Mouse (Mus musculus): ENCODE results near the gene Lamtor5. TPM values are rescaled to one million over a fixed set of nuclear protein-coding genes. Genes with fewer than 3 reads are reported as not detected.

Gene Lamtor5
- total and polyA plus RNA-seq, 2 experiments from 2014 or later: 77.0 to 188 TPM

DNA sequence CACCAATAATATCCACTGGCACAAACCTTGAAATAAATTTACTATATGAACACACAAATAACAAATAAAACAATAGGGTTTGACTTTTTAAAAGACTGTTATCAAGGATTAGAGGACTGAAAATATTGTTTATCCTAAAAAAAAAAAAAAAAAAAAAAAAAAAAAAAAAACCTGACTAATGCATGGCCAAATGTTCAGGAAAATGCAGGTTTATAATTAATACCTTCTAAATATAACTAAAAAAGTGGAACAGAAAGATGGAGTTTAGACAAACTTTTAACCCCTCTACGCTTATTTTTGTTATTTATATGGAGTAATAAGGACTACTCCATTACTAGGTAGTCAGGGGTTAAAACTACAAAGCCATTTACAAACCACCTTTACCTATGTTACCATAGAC, 47.8 kb downstream of the Lamtor5 start:
- TF ChIP-seq CTCF (IDR thresholded peaks at IDR 0.05; ENCODE audit: low read depth): no peak
- no peaks in the 10 kb centered on the region for H3K9me3 ChIP-seq (ENCODE audit: low read length)
- no peak overlapping the region for H3K9ac ChIP-seq
- H3K27ac ChIP-seq (ENCODE audit: low read depth, low read length): no peak overlapping the region
- ATAC-seq: no peak
- H3K4me3 ChIP-seq (ENCODE audit: low read depth, low read length): no peak overlapping the region
- H3K36me3 ChIP-seq (ENCODE audit: insufficient read depth): peaks cover 20% of the 10 kb centered on the region
- H3K4me1 ChIP-seq (ENCODE audit: insufficient read depth): peaks cover 15% of the 10 kb centered on the region
- H3K4me2 ChIP-seq (ENCODE audit: low read depth): no peak overlapping the region
- DNase-seq: no peak
- no peaks in the 10 kb centered on the region for H3K27me3 ChIP-seq (ENCODE audit: insufficient read depth, low read length)
- 96% methylated on average over 1 of the region's 1 CpGs for WGBS

DNA sequence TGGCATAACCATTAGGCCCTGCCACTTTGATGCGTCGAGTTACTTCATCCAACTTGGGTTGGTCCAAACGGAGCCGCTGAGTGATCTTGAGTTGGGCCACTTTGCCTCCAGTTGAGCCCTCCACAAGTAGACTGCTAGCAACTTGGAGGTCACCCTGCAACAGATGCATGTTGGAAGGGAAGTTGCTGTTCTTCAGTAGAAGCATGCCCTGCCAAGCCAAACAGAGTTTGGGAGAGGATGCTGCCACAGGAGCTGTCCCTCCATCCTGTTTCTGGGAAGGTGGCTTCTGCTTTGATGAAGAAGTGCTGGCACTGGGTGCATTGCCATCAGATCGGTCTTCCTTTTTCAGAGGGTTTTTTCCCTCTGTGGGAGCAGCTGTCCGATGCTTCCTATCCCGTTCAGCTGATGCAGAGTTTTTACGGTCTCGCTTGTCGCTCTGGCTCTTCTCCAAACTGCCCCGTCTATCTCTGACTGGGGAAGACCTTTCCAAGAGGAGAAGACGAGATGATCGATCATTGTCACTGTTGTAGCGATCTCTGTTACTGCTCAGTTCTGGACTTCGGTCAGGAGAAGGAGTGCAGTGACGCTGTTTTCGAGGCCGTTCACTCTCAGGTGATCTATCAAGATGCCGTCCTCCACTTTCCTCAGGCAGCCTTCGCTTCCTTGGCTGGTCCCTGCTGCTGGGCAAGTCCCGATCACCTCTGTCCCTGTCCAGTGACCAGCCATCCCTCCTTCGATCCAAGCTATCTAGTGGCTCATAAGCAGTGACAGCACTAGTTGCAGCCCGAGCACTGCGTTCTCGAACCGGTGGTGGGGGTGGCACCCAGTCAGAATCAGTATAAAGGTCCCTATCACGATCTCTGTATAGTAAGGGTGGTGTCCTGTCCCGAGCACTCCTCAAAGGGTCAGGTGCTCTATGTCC, 52.1 kb downstream of the Lamtor5 start:
- no peaks in the 10 kb centered on the region for H3K27me3 ChIP-seq (ENCODE audit: insufficient read depth, low read length)
- 78% methylated on average over 28 of the region's 28 CpGs for WGBS
- no peak for TF ChIP-seq CTCF (IDR thresholded peaks at IDR 0.05; ENCODE audit: low read depth)
- no peak for ATAC-seq
- no peak overlapping the region for H3K4me3 ChIP-seq (ENCODE audit: low read depth, low read length)
- H3K36me3 ChIP-seq (ENCODE audit: insufficient read depth): peaks cover 14% of the 10 kb centered on the region
- no peaks in the 10 kb centered on the region for H3K9me3 ChIP-seq (ENCODE audit: low read length)
- no peak overlapping the region for H3K27ac ChIP-seq (ENCODE audit: low read depth, low read length)
- DNase-seq: no peak
- peaks cover 17% of the 10 kb centered on the region for H3K4me1 ChIP-seq (ENCODE audit: insufficient read depth)
- no peak overlapping the region for H3K9ac ChIP-seq
- peak overlapping the region; percentile 92; the same call in 1 of the 2 replicates for H3K4me2 ChIP-seq (ENCODE audit: low read depth)

DNA sequence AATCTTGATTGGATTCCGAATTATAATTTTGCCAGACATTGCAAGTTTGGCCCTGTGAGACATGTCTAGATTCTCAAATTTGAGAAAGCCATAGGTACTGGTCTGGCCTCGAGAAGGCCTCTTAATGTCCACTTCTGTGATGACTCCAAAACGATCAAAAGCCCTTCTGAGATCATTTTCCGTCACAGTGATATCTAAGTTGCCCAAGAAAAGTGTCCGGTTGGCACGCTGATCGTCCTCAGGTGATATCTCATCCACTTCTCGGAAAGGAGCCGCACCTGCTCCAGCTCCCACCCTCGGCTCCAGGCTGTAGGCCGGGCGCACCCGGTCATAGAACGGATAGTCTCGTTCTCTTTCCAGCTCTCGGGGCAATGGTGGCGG, 53.1 kb downstream of the Lamtor5 start:
- H3K9ac ChIP-seq: peak overlapping the region; percentile 81
- 19% methylated on average over 17 of the region's 17 CpGs for WGBS
- peaks cover 17% of the 10 kb centered on the region for H3K4me1 ChIP-seq (ENCODE audit: insufficient read depth)
- H3K4me2 ChIP-seq (ENCODE audit: low read depth): peak overlapping the region; percentile 92
- H3K27ac ChIP-seq (ENCODE audit: low read depth, low read length): peak overlapping the region; percentile 86
- H3K36me3 ChIP-seq (ENCODE audit: insufficient read depth): peaks cover 14% of the 10 kb centered on the region
- no peak for TF ChIP-seq CTCF (IDR thresholded peaks at IDR 0.05; ENCODE audit: low read depth)
- no peaks in the 10 kb centered on the region for H3K27me3 ChIP-seq (ENCODE audit: insufficient read depth, low read length)
- H3K9me3 ChIP-seq (ENCODE audit: low read length): no peaks in the 10 kb centered on the region
- peak overlapping the region; percentile 98 for H3K4me3 ChIP-seq (ENCODE audit: low read depth, low read length)
- DNase-seq (no peak), ATAC-seq (no peak)

DNA sequence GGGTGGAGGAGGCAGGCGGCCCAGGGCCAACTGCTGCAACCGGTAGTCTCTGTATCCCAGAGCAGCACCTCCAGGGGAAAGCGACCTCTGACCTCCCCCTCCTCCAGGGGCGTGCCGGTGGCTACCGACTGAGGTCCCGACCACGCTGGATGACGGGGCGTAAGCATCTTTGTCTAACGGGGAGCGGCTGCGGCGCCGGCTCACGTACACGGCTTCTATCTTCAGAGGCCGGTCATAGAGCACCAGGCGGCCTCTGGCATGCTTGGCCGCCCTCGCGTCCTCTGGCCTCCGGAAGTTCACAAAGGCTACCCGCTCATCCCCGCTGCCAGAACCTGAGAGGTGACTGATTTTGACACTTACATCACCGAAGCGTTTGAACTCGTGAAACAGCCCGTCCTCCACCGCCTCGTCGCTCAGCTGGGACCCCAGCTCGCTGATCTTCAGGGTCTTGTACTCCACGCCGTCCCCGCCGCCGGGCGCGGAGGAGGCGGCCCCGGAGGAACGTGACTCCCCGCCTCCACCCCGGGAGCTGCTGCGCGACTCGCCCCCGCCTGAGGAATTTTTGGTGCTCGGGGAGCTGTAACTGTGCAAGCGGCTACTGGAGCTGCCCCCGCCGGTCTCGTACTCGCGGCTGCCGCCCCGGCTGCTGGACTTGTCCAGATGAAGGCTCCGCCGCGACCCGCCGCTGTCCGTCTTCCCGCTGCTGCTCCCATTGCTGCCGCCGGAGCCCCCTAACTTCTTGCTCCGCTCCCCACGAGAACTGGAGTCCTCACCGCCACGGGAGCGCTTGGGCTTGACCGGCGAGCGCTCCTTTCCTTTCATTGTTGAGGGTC, 53.7 kb downstream of the Lamtor5 start:
- WGBS: 2% methylated on average over 75 of the region's 75 CpGs
- peaks cover 17% of the 10 kb centered on the region for H3K4me1 ChIP-seq (ENCODE audit: insufficient read depth)
- DNase-seq (peak; percentile 21), ATAC-seq (no peak)
- no peaks in the 10 kb centered on the region for H3K9me3 ChIP-seq (ENCODE audit: low read length)
- H3K4me3 ChIP-seq (ENCODE audit: low read depth, low read length): peak overlapping the region; percentile 98
- peak overlapping the region; percentile 81 for H3K9ac ChIP-seq
- H3K36me3 ChIP-seq (ENCODE audit: insufficient read depth): peaks cover 14% of the 10 kb centered on the region
- H3K4me2 ChIP-seq (ENCODE audit: low read depth): peak overlapping the region; percentile 92
- peak overlapping the region; percentile 86 for H3K27ac ChIP-seq (ENCODE audit: low read depth, low read length)
- no peaks in the 10 kb centered on the region for H3K27me3 ChIP-seq (ENCODE audit: insufficient read depth, low read length)
- TF ChIP-seq CTCF (IDR thresholded peaks at IDR 0.05; ENCODE audit: low read depth): no peak

DNA sequence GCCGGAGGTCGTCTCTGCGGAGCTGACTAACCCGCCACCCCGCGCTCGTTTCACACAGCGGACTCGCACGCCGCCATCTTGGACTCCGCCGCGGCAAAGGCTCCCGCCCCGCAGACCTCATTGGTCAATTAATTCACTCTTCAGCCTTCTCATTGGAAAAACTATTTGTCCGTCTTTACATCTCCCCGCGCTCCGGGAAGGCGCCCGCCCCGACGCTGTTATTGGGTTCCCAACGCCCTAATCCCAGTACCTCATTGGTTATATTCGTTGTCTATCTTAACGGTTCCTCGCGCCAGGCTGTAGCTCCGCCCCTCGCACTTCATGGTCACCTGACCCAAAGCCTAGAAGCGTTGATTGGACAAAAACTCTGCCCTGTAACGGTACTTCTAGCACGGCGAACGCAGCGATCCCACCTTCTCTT, 54.3 kb downstream of the Lamtor5 start:
- H3K4me1 ChIP-seq (ENCODE audit: insufficient read depth): peaks cover 17% of the 10 kb centered on the region
- H3K9ac ChIP-seq: peak overlapping the region; percentile 81
- peaks cover 14% of the 10 kb centered on the region for H3K36me3 ChIP-seq (ENCODE audit: insufficient read depth)
- TF ChIP-seq CTCF (IDR thresholded peaks at IDR 0.05; ENCODE audit: low read depth): no peak
- peak overlapping the region; percentile 98 for H3K4me3 ChIP-seq (ENCODE audit: low read depth, low read length)
- no peaks in the 10 kb centered on the region for H3K27me3 ChIP-seq (ENCODE audit: insufficient read depth, low read length)
- DNase-seq (peak; percentile 99), ATAC-seq (peak; percentile 97)
- peak overlapping the region; percentile 89 for H3K27ac ChIP-seq (ENCODE audit: low read depth, low read length)
- under 1% methylated on average over 37 of the region's 37 CpGs for WGBS
- H3K4me2 ChIP-seq (ENCODE audit: low read depth): peak overlapping the region; percentile 92
- H3K9me3 ChIP-seq (ENCODE audit: low read length): no peaks in the 10 kb centered on the region

Other genes with a start within 250 kb of the Lamtor5 start
- 30.4 and 34.7 TPM in 2 replicates for gene Kcna3, start 242.7 kb upstream of the Lamtor5 start, total RNA-seq (2014; rRNA removed)
- 8.1 and 13.9 TPM in 2 replicates for gene Kcna3, start 242.7 kb upstream of the Lamtor5 start, polyA plus RNA-seq (2015; fragmentation: Nextera tagmentation; extraction: Ambion mirVana)
- 9.6 and 11.3 TPM in 2 replicates for gene Kcna2, start 177.7 kb upstream of the Lamtor5 start, total RNA-seq (2014; rRNA removed)
- 0.42 and 1.0 TPM in 2 replicates for gene Kcna2, start 177.7 kb upstream of the Lamtor5 start, polyA plus RNA-seq (2015; fragmentation: Nextera tagmentation; extraction: Ambion mirVana)
- gene Kcna10, start 95.8 kb upstream of the Lamtor5 start, total RNA-seq (2014; rRNA removed): not detected in 2 replicates
- not detected in 2 replicates for gene Kcna10, start 95.8 kb upstream of the Lamtor5 start, polyA plus RNA-seq (2015; fragmentation: Nextera tagmentation; extraction: Ambion mirVana)
- not detected in 2 replicates for gene Cym, start 57.1 kb upstream of the Lamtor5 start, total RNA-seq (2014; rRNA removed)
- not detected in 2 replicates for gene Cym, start 57.1 kb upstream of the Lamtor5 start, polyA plus RNA-seq (2015; fragmentation: Nextera tagmentation; extraction: Ambion mirVana)
- gene A630076J17Rik, start 48.2 kb upstream of the Lamtor5 start, total RNA-seq (2014; rRNA removed): not detected in 2 replicates
- gene A630076J17Rik, start 48.2 kb upstream of the Lamtor5 start, polyA plus RNA-seq (2015; fragmentation: Nextera tagmentation; extraction: Ambion mirVana): not detected in 2 replicates
- 0.69 TPM in 1 of 2 replicates, not detected in the other for gene Prok1, start 39.2 kb upstream of the Lamtor5 start, total RNA-seq (2014; rRNA removed)
- gene Prok1, start 39.2 kb upstream of the Lamtor5 start, polyA plus RNA-seq (2015; fragmentation: Nextera tagmentation; extraction: Ambion mirVana): 0.15 TPM in 1 of 2 replicates, not detected in the other
- 1.1 and 2.3 TPM in 2 replicates for gene Slc16a4, start 12.4 kb downstream of the Lamtor5 start, total RNA-seq (2014; rRNA removed)
- 2.1 and 2.3 TPM in 2 replicates for gene Slc16a4, start 12.4 kb downstream of the Lamtor5 start, polyA plus RNA-seq (2015; fragmentation: Nextera tagmentation; extraction: Ambion mirVana)
- 17.0 and 22.0 TPM in 2 replicates for gene Rbm15, start 54.8 kb downstream of the Lamtor5 start, total RNA-seq (2014; rRNA removed)
- gene Rbm15, start 54.8 kb downstream of the Lamtor5 start, polyA plus RNA-seq (2015; fragmentation: Nextera tagmentation; extraction: Ambion mirVana): 4.0 and 5.5 TPM in 2 replicates
- gene Kcnc4, start 180.7 kb downstream of the Lamtor5 start, total RNA-seq (2014; rRNA removed): 10.7 and 15.4 TPM in 2 replicates
- 4.2 and 6.6 TPM in 2 replicates for gene Kcnc4, start 180.7 kb downstream of the Lamtor5 start, polyA plus RNA-seq (2015; fragmentation: Nextera tagmentation; extraction: Ambion mirVana)
- gene Slc6a17, start 239.2 kb downstream of the Lamtor5 start, total RNA-seq (2014; rRNA removed): 61.2 and 68.9 TPM in 2 replicates
- 20.3 and 22.7 TPM in 2 replicates for gene Slc6a17, start 239.2 kb downstream of the Lamtor5 start, polyA plus RNA-seq (2015; fragmentation: Nextera tagmentation; extraction: Ambion mirVana)